Mouse (Mus musculus) layer of hippocampus, adult 2 months (tissue): ENCODE data around the gene Ptbp3. TPM values are rescaled to one million over a fixed set of nuclear protein-coding genes. Genes with fewer than 3 reads are reported as not detected.

Experiments used
- DNase-seq, 2 experiments: peaks; one replicate each; pipeline ENCODE4 v3.0.0; 2022; ENCODE audit warnings: low spot score in 2 of 2
- H3K27ac ChIP-seq: fragments of 200-600 bp; 2 replicates; pipeline ENCODE4 v1.8.1; 2022
- H3K4me3 ChIP-seq: fragments of 200-600 bp; 2 replicates; pipeline ENCODE4 v1.8.1; 2022; ENCODE audit warnings: mild to moderate bottlenecking
- CTCF ChIP-seq: fragments of 200-600 bp; conservative IDR thresholded peaks from 2 replicates; pipeline ENCODE4 v1.8.1; 2022; ENCODE audit warnings: antibody characterized with exemption, mild to moderate bottlenecking, moderate library complexity
- total RNA-seq, 2 experiments: library from RNA; stranded (reverse); gene quantifications; 2 replicates each; pipeline ENCODE4 v1.2.3; 2021

Gene Ptbp3
- total RNA-seq, 2 experiments from 2014 or later: 35.6 to 44.3 TPM

- H3K27ac ChIP-seq: no peak overlapping the region
- no peak for TF ChIP-seq CTCF
- no peak for DNase-seq
- no peak overlapping the region for H3K4me3 ChIP-seq
Observed at GRCm38 (mm10) chr4:59509558-59509957, 39.6 kb downstream of the Ptbp3 start.

GRCm38 (mm10) chr4:59507766-59508165, 41.4 kb downstream of the Ptbp3 start:
- Histone ChIP-seq H3K27ac (no peak overlapping the region), H3K4me3 (no peak overlapping the region)
- no peak for DNase-seq
- TF ChIP-seq CTCF: no peak

- no peak overlapping the region for H3K27ac ChIP-seq
- DNase-seq: no peak
- no peak for TF ChIP-seq CTCF
- H3K4me3 ChIP-seq: no peak overlapping the region
Observed at GRCm38 (mm10) chr4:59506704-59507103, 42.5 kb downstream of the Ptbp3 start.

GRCm38 (mm10) chr4:59505481-59505880, 43.7 kb downstream of the Ptbp3 start:
- no peak for TF ChIP-seq CTCF
- Histone ChIP-seq H3K4me3 (no peak overlapping the region), H3K27ac (peak overlapping the region; percentile 48; the same call in 1 of the 2 replicates)
- no peak for DNase-seq

GRCm38 (mm10) chr4:59491097-59491496, 58.1 kb downstream of the Ptbp3 start:
- TF ChIP-seq CTCF: no peak
- H3K27ac ChIP-seq: no peak overlapping the region
- H3K4me3 ChIP-seq: no peak overlapping the region
- DNase-seq: no peak

- no peak for TF ChIP-seq CTCF
- no peak for DNase-seq
- Histone ChIP-seq H3K4me3 (no peak overlapping the region), H3K27ac (no peak overlapping the region)
Observed at GRCm38 (mm10) chr4:59471306-59471705, 77.9 kb downstream of the Ptbp3 start.

- Histone ChIP-seq H3K4me3 (no peak overlapping the region), H3K27ac (no peak overlapping the region)
- TF ChIP-seq CTCF: no peak
- no peak for DNase-seq
Observed at GRCm38 (mm10) chr4:59465449-59465848, 83.7 kb downstream of the Ptbp3 start.

GRCm38 (mm10) chr4:59464661-59465060, 84.5 kb downstream of the Ptbp3 start:
- TF ChIP-seq CTCF: no peak
- Histone ChIP-seq H3K4me3 (no peak overlapping the region), H3K27ac (no peak overlapping the region)
- DNase-seq: no peak

GRCm38 (mm10) chr4:59462494-59462893, 86.7 kb downstream of the Ptbp3 start:
- DNase-seq: peak; percentile 65 to 75
- Histone ChIP-seq H3K27ac (0 out of 2 replicates have a peak overlapping the region, but pooled peaks have one; percentile 9), H3K4me3 (no peak overlapping the region)
- no peak for TF ChIP-seq CTCF

GRCm38 (mm10) chr4:59461116-59461727, 87.9 kb downstream of the Ptbp3 start:
- DNase-seq: no peak

GRCm38 (mm10) chr4:59459216-59459955, 89.8 kb downstream of the Ptbp3 start:
- DNase-seq: peak in 1 of 2 experiments; percentile 44
- H3K4me3 ChIP-seq: no peak overlapping the region
- H3K27ac ChIP-seq: peak overlapping the region; percentile 69
- no peak for TF ChIP-seq CTCF

More at GRCm38 (mm10) chr4:59461116-59461727, 87.9 kb downstream of the Ptbp3 start:
- Histone ChIP-seq H3K27ac (no peak overlapping the region; the same call in 1 of the 2 replicates), H3K4me3 (no peak overlapping the region)
- no peak for TF ChIP-seq CTCF

- TF ChIP-seq CTCF: no peak
- no peak overlapping the region; the same call in 1 of the 2 replicates for H3K27ac ChIP-seq
- no peak overlapping the region for H3K4me3 ChIP-seq
- no peak for DNase-seq
Observed at GRCm38 (mm10) chr4:59457941-59458340, 91.2 kb downstream of the Ptbp3 start.

GRCm38 (mm10) chr4:59457091-59457490, 92.1 kb downstream of the Ptbp3 start:
- DNase-seq: no peak
- no peak for TF ChIP-seq CTCF

GRCm38 (mm10) chr4:59455465-59455864, 93.7 kb downstream of the Ptbp3 start:
- no peak overlapping the region for H3K27ac ChIP-seq
- H3K4me3 ChIP-seq: no peak overlapping the region
- DNase-seq: no peak
- TF ChIP-seq CTCF: no peak

More at GRCm38 (mm10) chr4:59457091-59457490, 92.1 kb downstream of the Ptbp3 start:
- no peak overlapping the region for H3K27ac ChIP-seq
- H3K4me3 ChIP-seq: no peak overlapping the region
